Mouse (Mus musculus) midbrain, postnatal 0 days (tissue): ENCODE measurements around the gene Marc2. TPM values are rescaled to one million over a fixed set of nuclear protein-coding genes. Genes with fewer than 3 reads are reported as not detected.

ENCODE experiments used
- ATAC-seq: fragments of 200-750 bp; cut with Nextera tagmentation; 2 replicates; pipeline ENCODE4 v1.8.0; 2017; ENCODE audit warnings: moderate number of reproducible peaks, mild to moderate bottlenecking, moderate TSS enrichment, moderate library complexity; ENCODE audit not compliant: low FRiP score
- DNase-seq: peaks from one replicate; pipeline ENCODE4 v3.0.0-alpha.2; 2015; ENCODE audit warnings: low spot score
- H3K27ac ChIP-seq: fragments of 300-500 bp; sonication (generic); 2 replicates; pipeline ENCODE4 v1.5.1; 2014; ENCODE audit warnings: low read depth, mild to moderate bottlenecking, low read length, mixed read lengths
- H3K27me3 ChIP-seq: fragments of 300-500 bp; sonication (generic); 2 replicates; pipeline ENCODE4 v1.6.1; 2014; ENCODE audit warnings: low read length, control low read depth, mixed read lengths; ENCODE audit not compliant: insufficient read depth
- H3K36me3 ChIP-seq: fragments of 300-500 bp; sonication (generic); 2 replicates; pipeline ENCODE4 v1.6.1; 2014; ENCODE audit warnings: low read length, control low read depth, mixed read lengths; ENCODE audit not compliant: insufficient read depth
- H3K4me1 ChIP-seq: fragments of 300-500 bp; sonication (generic); 2 replicates; pipeline ENCODE4 v1.6.1; 2014; ENCODE audit warnings: mild to moderate bottlenecking, control low read depth, antibody characterized with exemption, low read length, mixed read lengths; ENCODE audit not compliant: insufficient read depth
- H3K4me2 ChIP-seq: fragments of 300-500 bp; sonication (generic); 2 replicates; pipeline ENCODE4 v1.6.1; 2014; ENCODE audit warnings: low read depth, mild to moderate bottlenecking, low read length, mixed read lengths; ENCODE audit not compliant: poor library complexity, severe bottlenecking
- H3K4me3 ChIP-seq: fragments of 300-500 bp; sonication (generic); 2 replicates; pipeline ENCODE4 v1.5.1; 2014; ENCODE audit warnings: low read depth, mild to moderate bottlenecking, low read length, moderate library complexity
- H3K9ac ChIP-seq: fragments of 300-500 bp; sonication (generic); replicated peaks from 2 replicates; pipeline ENCODE4 v1.6.1; 2014; ENCODE audit warnings: mild to moderate bottlenecking, low read length, moderate library complexity, mixed read lengths; ENCODE audit not compliant: poor library complexity, severe bottlenecking
- H3K9me3 ChIP-seq: fragments of 300-500 bp; sonication (generic); 2 replicates; pipeline ENCODE4 v1.6.1; 2016; ENCODE audit warnings: low read length, control low read depth
- CTCF ChIP-seq: IDR thresholded peaks from 2 replicates; pipeline ENCODE4 v1.5.1; 2016; ENCODE audit warnings: antibody characterized with exemption, mild to moderate bottlenecking
- WGBS: fragments of 180-500 bp; shearing (Covaris S2); extraction: QIAGEN DNeasy Blood & Tissue Kit; methylation state at CpG from one replicate; pipeline ENCODE4 v1.1.7; 2014; 5-methylcytosine and 5-hydroxymethylcytosine counted together
- polyA plus RNA-seq: library from polyadenylated mRNA; unstranded; fragments of >200 nt; fragmentation: Nextera tagmentation; extraction: Ambion mirVana; gene quantifications from 2 replicates; pipeline ENCODE4 v1.2.1, GENCODE M21; 2015
- total RNA-seq: library from RNA; depleted of rRNA; stranded (reverse); fragments of >200 nt; gene quantifications from 2 replicates; pipeline ENCODE4 v1.2.3, GENCODE M21; 2014

Gene Marc2
- total and polyA plus RNA-seq, 2 experiments from 2014 or later = 46.3 to 121 TPM

DNA sequence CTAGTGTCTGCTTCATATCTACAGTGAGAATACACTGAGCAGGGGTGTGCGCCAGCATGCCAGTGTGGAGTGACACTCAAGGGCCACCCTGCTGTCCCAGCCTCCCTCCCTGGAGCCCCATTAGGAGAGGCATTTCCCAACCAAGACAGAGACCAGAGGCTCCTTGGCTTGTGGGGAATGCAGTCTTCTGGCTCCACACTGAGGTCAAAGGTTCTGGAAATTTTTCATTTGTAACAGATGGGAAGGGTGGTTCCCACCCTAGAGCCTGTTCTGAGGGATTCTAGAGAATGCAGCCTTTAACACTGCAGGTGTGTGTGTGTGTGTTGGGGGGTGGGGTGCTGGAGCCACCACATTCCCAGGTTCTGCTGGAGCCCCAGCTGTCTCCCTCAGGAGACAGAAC lies 25.3 kb upstream of the Marc2 start:
- DNase-seq (no peak), ATAC-seq (no peak)
- Histone ChIP-seq H3K9ac (no peak overlapping the region), H3K27ac (no peak overlapping the region), H3K4me2 (no peak overlapping the region), H3K36me3 (no peaks in the 10 kb centered on the region), H3K27me3 (no peaks in the 10 kb centered on the region), H3K9me3 (no peaks in the 10 kb centered on the region), H3K4me1 (no peaks in the 10 kb centered on the region), H3K4me3 (no peak overlapping the region)
- WGBS = 83% methylated on average over 1 of the region's 1 CpGs
- no peak for TF ChIP-seq CTCF

DNA sequence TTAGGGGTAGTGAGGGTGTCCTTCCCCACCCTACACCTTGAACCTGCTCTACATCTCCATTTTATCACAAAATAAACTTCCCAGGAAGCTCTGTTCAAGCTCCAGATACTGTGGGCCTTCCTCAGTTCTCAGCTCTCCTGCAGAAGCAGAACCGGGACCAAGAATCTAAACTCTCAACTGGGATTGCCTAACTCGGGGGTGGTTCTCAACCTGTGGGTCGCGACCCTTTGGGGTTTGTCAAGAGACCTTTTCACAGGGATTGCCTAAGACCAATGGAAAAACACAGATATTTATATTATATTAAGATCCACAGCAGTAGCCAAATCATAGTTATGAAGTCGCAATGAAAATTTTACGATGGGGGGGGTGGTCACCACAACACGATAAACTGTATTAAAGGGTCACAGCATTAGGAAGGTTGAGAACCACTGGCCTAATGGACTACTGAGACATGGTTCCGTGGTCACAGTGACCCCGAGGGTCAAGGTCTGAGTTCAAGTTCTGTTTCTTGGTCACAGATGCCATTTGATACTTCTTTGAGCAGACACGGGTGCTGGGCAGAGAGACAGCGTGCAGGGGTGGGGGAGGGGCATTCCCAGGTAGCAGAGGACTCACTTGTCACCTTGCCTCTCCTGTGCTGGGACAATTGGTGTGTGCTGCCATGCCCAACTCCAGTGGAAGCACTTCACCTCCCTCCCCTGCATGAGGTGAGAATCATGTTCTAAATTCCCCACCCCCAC lies 24.6 kb upstream of the Marc2 start:
- Histone ChIP-seq H3K9me3 (no peaks in the 10 kb centered on the region), H3K9ac (no peak overlapping the region), H3K27me3 (no peaks in the 10 kb centered on the region), H3K4me3 (no peak overlapping the region), H3K4me1 (no peaks in the 10 kb centered on the region), H3K36me3 (no peaks in the 10 kb centered on the region), H3K4me2 (no peak overlapping the region), H3K27ac (no peak overlapping the region)
- WGBS = 87% methylated on average over 11 of the region's 11 CpGs
- ATAC-seq (no peak), DNase-seq (no peak)
- TF ChIP-seq CTCF = no peak

DNA sequence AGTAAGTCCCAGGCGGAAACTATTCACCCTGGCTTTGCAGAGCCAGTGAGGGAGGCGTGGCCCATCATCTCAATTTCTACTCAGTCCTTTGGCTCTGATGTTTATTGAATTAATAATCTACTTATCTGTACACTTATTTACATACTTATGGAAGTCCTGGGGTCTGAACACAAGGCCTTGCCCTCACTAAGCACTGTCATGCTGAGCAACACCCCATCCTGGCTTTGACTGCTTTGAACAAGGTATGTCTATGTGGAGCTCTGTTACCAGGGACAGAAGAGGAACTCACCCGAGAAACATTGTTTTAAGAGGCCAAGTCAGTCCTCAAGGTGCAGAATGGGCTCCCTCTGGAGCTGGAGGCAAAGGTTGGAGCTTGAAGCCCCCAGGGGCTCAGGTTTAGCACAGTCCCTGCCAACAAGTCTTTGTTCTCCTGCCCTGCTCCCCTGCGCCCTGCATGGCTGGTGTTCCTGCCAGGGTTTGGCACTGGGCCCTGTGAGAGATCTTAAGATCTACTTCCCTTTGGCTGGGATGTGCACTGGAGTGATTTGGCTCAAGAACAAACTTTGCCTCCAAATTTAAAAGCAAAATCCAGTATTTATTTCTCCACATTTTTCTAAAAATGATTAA lies 23.8 kb upstream of the Marc2 start:
- DNase-seq = no peak
- no peak for ATAC-seq
- H3K4me2 ChIP-seq = no peak overlapping the region

DNA sequence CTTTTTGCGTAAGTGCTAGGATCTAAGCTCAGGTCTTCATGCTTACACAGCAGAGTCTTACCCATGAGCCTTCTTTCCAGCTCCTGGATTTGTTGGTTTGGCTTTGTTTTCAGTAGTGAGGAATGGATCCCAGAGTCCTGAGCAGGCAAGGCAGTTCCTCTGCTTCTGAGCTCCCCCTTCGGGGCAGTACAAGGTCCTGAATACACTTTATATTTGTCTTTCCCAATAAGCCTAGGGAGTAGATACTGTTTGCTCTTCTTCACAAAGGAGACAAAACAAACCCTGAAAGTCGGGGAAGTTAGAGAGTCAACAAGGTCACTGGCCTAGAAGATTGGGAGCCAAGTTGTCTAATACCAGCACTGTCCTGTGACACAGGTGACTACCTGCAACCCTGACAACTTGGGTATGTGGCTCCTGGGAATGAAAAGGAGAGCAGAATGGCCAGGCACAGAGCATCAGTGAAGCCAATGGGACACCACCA lies 21.4 kb upstream of the Marc2 start:
- no peaks in the 10 kb centered on the region for H3K9me3 ChIP-seq
- H3K27me3 ChIP-seq = no peaks in the 10 kb centered on the region
- 77% methylated on average over 3 of the region's 3 CpGs for WGBS
- H3K4me2 ChIP-seq = no peak overlapping the region
- no peak for ATAC-seq
- DNase-seq = no peak
- no peak for TF ChIP-seq CTCF
- H3K27ac ChIP-seq = no peak overlapping the region
- H3K4me3 ChIP-seq = no peak overlapping the region
- H3K36me3 ChIP-seq = no peaks in the 10 kb centered on the region
- no peaks in the 10 kb centered on the region for H3K4me1 ChIP-seq
- H3K9ac ChIP-seq = no peak overlapping the region

More for the DNA sequence above, 23.8 kb upstream of the Marc2 start:
- Histone ChIP-seq H3K4me3 (no peak overlapping the region), H3K27me3 (no peaks in the 10 kb centered on the region), H3K9ac (no peak overlapping the region), H3K9me3 (no peaks in the 10 kb centered on the region), H3K27ac (no peak overlapping the region), H3K4me1 (no peaks in the 10 kb centered on the region), H3K36me3 (no peaks in the 10 kb centered on the region)
- no peak for TF ChIP-seq CTCF
- 39% methylated on average over 4 of the region's 4 CpGs for WGBS

DNA sequence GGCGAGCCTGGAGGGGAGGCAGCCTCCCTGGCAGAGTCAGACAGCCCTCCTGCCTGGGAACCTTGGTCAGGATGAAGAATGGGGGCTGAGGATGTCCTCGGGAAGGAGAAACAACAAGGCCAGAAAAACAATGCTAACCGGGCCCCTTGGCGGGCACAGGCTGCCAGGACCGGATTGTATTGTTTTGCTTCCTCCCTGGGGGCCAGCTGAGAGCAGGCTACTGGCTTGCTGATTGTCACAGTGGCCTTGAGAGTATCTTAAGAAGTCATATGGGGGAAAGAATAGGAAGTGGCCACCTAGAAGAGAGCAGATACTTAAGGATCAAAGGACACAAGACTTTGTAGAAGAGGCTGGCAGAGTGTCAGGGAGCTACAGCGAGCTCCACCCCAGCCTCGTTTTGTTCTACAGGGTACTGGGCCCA lies 18.1 kb upstream of the Marc2 start:
- whole genome bisulfite sequencing = 19% methylated on average over 7 of the region's 7 CpGs
- Histone ChIP-seq H3K9me3 (no peaks in the 10 kb centered on the region), H3K27me3 (no peaks in the 10 kb centered on the region), H3K4me2 (no peak overlapping the region), H3K9ac (no peak overlapping the region), H3K4me1 (no peaks in the 10 kb centered on the region), H3K4me3 (no peak overlapping the region), H3K27ac (no peak overlapping the region), H3K36me3 (no peaks in the 10 kb centered on the region)
- ATAC-seq = no peak
- no peak for TF ChIP-seq CTCF
- DNase-seq = no peak

DNA sequence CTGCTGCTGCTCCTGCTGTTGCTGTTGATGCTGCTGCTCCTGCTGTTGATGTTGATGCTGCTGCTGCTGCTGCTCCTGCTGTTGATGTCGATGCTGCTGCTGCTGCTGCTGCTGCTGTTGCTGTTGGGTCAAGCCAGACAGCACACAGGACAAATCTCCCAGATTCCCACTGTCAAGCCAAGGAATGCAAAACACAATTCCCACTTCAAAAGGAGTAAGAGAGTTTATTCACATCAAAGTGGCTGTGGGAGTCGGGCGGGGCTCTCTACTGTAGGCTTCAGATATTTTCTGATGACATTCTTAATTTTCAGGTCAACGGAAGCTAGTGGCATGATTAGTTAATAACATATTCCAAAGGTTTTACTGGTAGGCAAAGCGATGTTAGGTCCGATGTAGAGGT lies 16.4 kb upstream of the Marc2 start:
- no peak for ATAC-seq
- 83% methylated on average over 6 of the region's 6 CpGs for WGBS
- no peaks in the 10 kb centered on the region for H3K36me3 ChIP-seq
- H3K9ac ChIP-seq = no peak overlapping the region
- H3K27me3 ChIP-seq = no peaks in the 10 kb centered on the region
- H3K4me2 ChIP-seq = no peak overlapping the region
- no peak for DNase-seq
- H3K4me1 ChIP-seq = no peaks in the 10 kb centered on the region
- H3K27ac ChIP-seq = no peak overlapping the region
- H3K9me3 ChIP-seq = no peaks in the 10 kb centered on the region
- TF ChIP-seq CTCF = no peak
- no peak overlapping the region for H3K4me3 ChIP-seq
